Mouse (Mus musculus): ENCODE data around the gene Dpyd. TPM values are rescaled to one million over a fixed set of nuclear protein-coding genes. Genes with fewer than 3 reads are reported as not detected.

Dpyd gene
- polyA plus RNA-seq, 1 experiment from 2014 or later, result 15.5 TPM

DNA sequence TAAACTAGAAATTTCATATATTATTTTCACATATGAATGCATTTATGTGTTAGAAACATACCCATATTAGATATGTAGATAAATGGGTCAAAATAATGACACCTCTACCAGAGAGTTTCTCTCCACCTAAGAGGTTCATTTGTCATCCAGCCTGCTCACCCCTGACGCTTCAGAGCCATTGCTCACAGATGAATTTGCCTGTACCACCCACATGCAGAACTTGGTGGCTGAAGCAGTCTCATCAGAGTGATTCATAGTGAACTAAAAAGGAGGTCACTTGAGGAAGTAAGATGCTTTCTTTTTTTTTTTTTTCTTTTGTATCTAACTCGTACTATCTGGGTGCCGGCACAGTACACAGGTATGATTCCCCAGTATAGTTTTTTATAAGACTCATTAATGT, 188.3 kb downstream of the Dpyd start:
- Histone ChIP-seq H3K4me2 (no peak overlapping the region), H3K27me3 (no peaks in the 10 kb centered on the region), H3K27ac (no peak overlapping the region), H3K9me3 (no peaks in the 10 kb centered on the region), H3K4me3 (no peak overlapping the region), H3K9ac (no peak overlapping the region), H3K36me3 (no peaks in the 10 kb centered on the region), H3K4me1 (no peaks in the 10 kb centered on the region)
- 77% methylated on average over 3 of the region's 3 CpGs for WGBS
- ATAC-seq (ENCODE audit: insufficient number of reproducible peaks, insufficient read depth, low FRiP score, low TSS enrichment, low read depth), result no peak

DNA sequence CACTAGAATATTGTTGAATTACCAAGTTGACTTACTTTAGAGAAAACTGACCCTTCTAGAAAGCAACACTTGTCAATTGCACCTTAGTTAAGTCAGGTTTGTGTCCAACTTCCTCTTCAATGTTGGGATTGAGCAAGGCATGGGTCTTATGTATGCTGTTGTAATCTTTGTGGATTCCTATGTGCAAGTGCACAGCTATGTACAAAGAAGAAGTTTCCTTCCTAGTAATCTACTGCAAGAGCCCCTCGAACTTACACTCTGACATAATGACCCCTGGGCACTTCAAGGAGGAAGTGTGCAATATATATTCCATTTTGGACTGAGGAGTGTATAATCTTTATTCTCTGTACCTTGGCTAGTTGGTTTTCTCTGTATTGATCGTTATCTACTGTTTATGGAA, 191.7 kb downstream of the Dpyd start:
- H3K4me3 ChIP-seq, result no peak overlapping the region
- H3K36me3 ChIP-seq, result no peaks in the 10 kb centered on the region
- no peaks in the 10 kb centered on the region for H3K27me3 ChIP-seq
- no peak overlapping the region for H3K4me2 ChIP-seq
- whole genome bisulfite sequencing, result 82% methylated on average over 2 of the region's 2 CpGs
- no peaks in the 10 kb centered on the region for H3K4me1 ChIP-seq
- H3K27ac ChIP-seq, result no peak overlapping the region
- H3K9me3 ChIP-seq, result no peaks in the 10 kb centered on the region
- ATAC-seq (ENCODE audit: insufficient number of reproducible peaks, insufficient read depth, low FRiP score, low TSS enrichment, low read depth), result no peak
- no peak overlapping the region for H3K9ac ChIP-seq

DNA sequence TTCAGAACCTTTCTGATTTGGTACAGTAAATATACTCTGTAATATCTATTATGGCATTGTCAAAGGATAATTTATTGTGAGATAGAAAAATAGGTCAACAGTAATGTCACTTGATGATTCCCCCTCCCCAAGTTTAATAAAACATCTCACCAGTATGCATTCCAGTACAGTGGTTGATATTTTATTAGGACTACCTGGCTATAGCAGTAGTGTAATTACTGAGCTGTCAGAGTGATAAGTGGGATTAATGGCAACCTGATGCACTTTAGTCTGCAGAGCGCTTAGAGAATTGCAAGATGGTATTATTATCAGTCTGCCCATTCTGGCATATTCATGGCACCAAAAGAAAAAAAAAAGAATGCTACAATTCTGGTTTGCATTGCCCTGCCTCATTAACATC, 194.2 kb downstream of the Dpyd start:
- ATAC-seq (ENCODE audit: insufficient number of reproducible peaks, insufficient read depth, low FRiP score, low TSS enrichment, low read depth), result no peak
- H3K27me3 ChIP-seq, result no peaks in the 10 kb centered on the region
- no peak overlapping the region for H3K4me3 ChIP-seq
- H3K36me3 ChIP-seq, result no peaks in the 10 kb centered on the region
- WGBS, result 60% methylated on average over 1 of the region's 1 CpGs
- H3K27ac ChIP-seq, result no peak overlapping the region
- no peaks in the 10 kb centered on the region for H3K4me1 ChIP-seq
- H3K9ac ChIP-seq, result no peak overlapping the region
- no peak overlapping the region for H3K4me2 ChIP-seq
- H3K9me3 ChIP-seq, result no peaks in the 10 kb centered on the region

DNA sequence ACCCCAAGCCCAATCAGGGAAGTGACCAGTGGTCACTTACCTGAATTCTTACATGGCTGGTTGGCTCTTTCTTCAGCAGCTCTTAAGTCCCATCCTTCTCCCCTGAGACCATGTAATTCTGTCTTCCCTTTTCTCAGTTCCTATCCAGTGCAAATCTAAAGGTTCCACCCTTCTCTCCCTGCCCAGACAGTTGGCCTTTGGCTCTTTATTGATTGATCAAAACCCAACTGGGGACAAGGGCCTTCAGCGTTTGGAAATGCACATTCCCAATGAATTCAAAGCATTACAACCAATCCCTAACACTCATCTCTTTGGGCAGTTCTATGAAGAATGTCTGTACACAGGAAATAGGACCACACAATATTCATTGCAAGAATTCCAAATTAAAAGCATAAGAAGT, 251.0 kb downstream of the Dpyd start:
- Histone ChIP-seq H3K9me3 (no peaks in the 10 kb centered on the region), H3K36me3 (no peaks in the 10 kb centered on the region), H3K27ac (no peak overlapping the region), H3K27me3 (no peaks in the 10 kb centered on the region), H3K9ac (no peak overlapping the region), H3K4me3 (no peak overlapping the region), H3K4me2 (no peak overlapping the region), H3K4me1 (no peaks in the 10 kb centered on the region)
- ATAC-seq (ENCODE audit: insufficient number of reproducible peaks, insufficient read depth, low FRiP score, low TSS enrichment, low read depth), result no peak
- 66% methylated on average over 1 of the region's 1 CpGs for WGBS

DNA sequence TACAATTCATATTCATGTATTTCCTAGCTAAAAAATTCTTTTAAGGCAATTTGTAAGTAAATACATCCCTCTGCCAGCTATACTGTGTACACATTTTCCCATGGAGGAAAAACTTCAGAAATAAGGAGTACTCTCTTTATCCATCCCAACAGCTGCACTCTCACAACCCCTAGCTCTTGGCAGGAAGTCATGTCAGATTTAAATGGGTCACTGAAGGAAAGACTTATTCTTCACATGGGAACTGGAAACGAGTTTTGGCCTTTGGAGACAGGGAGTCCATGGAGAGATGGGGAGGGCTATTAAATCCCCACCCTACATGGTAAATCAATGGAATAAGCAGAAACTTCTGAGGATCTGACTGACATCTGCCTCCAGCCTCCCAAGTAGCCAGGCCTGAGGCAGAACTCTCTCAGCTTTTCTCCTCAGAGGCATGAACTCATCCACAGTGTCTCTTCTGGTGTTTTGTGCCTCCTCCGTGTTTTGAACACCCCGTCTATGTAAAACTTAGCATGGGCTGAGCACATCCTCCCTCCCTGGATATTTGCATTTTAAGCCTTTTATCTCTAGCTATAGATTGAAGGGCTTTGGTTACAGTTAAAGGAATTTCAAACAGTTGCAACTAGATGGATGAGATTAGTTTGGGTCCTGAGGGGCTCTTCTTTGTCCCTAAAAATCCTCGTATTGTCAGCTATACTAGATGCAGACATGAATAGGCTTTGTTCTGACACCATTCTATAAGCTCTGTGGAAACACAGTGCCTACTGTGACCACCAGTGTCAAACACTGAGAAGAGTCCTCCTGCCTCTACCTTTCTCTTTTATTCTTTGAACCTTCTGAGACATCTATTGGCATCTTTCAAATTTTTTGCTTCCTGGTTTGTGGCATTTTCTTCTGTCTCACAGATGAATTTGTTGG, 288.9 kb downstream of the Dpyd start:
- H3K9ac ChIP-seq, result no peak overlapping the region
- H3K27me3 ChIP-seq, result no peaks in the 10 kb centered on the region
- WGBS, result 18% methylated on average over 4 of the region's 4 CpGs
- peaks cover 4% of the 10 kb centered on the region; the same call in 1 of the 2 replicates for H3K4me1 ChIP-seq
- ATAC-seq (ENCODE audit: insufficient number of reproducible peaks, insufficient read depth, low FRiP score, low TSS enrichment, low read depth), result no peak
- no peak overlapping the region for H3K4me3 ChIP-seq
- no peaks in the 10 kb centered on the region for H3K36me3 ChIP-seq
- H3K27ac ChIP-seq, result no peak overlapping the region
- H3K4me2 ChIP-seq, result no peak overlapping the region
- H3K9me3 ChIP-seq, result no peaks in the 10 kb centered on the region

DNA sequence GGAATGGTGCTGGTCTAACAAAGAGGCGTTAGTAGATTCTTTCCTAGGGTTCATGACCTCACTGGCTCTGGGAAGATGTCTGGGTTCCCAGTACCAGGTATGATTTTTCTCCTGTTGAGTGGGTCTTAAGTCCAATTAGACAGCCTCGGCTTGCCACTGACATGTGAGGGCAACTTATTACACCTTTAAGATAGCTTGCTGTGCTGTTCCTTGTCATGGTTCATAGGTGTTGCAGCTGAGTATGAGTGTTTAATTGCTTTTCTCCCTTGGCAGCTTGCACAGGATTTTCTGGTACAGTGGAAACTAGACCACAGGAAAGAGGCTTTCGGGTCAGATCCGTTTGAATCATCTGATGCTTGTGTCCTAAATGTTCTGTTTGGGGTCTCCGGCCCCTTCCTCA, 290.8 kb downstream of the Dpyd start:
- H3K4me3 ChIP-seq, result no peak overlapping the region
- no peaks in the 10 kb centered on the region for H3K36me3 ChIP-seq
- no peak overlapping the region for H3K4me2 ChIP-seq
- H3K27me3 ChIP-seq, result no peaks in the 10 kb centered on the region
- H3K9ac ChIP-seq, result no peak overlapping the region
- peaks cover 4% of the 10 kb centered on the region; the same call in 1 of the 2 replicates for H3K4me1 ChIP-seq
- WGBS, result 80% methylated on average over 5 of the region's 5 CpGs
- ATAC-seq (ENCODE audit: insufficient number of reproducible peaks, insufficient read depth, low FRiP score, low TSS enrichment, low read depth), result no peak
- H3K9me3 ChIP-seq, result no peaks in the 10 kb centered on the region
- no peak overlapping the region for H3K27ac ChIP-seq

DNA sequence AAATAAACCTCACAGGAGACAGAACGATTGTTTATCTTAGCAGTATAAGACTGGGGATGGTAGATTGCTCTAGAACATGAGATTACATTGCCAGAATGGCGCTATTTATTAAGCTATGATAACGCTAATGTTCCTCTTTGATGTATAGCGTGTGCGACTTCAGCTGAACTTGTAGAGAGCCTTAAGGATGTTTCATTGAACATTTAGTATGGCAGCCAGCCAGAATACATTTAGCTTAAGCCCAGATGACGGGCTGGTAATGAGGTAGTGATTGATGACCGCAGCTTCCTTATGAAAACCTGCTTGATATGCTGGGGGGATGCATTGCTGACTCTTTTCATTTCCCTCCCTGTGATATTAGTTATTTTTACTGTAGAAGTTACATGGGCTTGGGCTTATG, 293.5 kb downstream of the Dpyd start:
- Histone ChIP-seq H3K4me3 (no peak overlapping the region), H3K27ac (no peak overlapping the region), H3K27me3 (no peaks in the 10 kb centered on the region), H3K9me3 (no peaks in the 10 kb centered on the region), H3K36me3 (no peaks in the 10 kb centered on the region), H3K4me2 (no peak overlapping the region), H3K4me1 (peaks cover 4% of the 10 kb centered on the region; the same call in 1 of the 2 replicates), H3K9ac (no peak overlapping the region)
- ATAC-seq (ENCODE audit: insufficient number of reproducible peaks, insufficient read depth, low FRiP score, low TSS enrichment, low read depth), result no peak
- WGBS, result 43% methylated on average over 7 of the region's 7 CpGs

DNA sequence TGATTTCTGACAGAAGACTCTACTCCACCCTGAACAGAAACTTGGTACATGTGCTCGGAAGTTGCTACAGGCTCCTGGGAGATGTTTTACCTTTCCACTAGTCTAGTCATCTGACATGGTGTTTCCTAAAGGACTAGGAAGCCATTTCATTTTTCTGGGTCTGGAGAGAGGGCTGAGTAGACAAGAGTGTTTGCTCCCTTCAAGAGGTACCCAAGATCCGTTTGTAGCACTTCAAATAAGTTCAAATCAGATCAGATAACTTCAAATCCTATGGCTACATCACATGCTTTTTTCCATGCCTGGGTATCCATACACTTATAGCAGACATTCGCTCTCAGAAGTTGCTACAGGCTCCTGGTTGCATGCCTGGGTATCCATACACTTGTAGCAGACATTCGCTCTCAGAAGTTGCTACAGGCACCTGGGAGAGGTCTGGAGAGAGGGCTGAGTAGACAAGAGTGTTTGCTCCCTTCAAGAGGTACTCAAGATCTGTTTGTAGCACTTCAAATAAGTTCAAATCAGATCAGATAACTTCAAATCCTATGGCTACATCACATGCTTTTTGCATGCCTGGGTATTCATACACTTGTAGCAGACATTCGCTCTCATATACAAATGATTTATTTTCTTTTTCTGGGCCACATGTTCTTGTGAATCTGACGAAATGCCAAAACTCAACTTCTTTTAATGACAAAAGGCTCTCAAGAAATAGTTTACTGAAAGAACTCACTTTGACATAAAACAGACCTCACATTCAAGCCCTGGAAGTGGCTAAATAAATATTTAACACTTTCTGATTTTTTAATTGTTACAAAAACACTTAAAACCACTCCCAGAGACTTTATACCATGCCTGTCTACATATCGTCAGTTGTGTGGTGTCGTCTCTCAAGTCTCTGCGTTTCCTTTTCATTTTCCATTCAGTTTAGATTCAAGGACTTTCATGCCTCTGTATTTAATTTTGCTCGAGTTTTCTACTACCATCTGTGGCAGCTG, 307.5 kb downstream of the Dpyd start:
- H3K27ac ChIP-seq, result no peak overlapping the region
- no peaks in the 10 kb centered on the region for H3K4me1 ChIP-seq
- no peak overlapping the region for H3K4me2 ChIP-seq
- no peaks in the 10 kb centered on the region for H3K36me3 ChIP-seq
- no peaks in the 10 kb centered on the region for H3K27me3 ChIP-seq
- no peak overlapping the region for H3K9ac ChIP-seq
- no peak overlapping the region for H3K4me3 ChIP-seq
- 61% methylated on average over 10 of the region's 10 CpGs for WGBS
- H3K9me3 ChIP-seq, result no peaks in the 10 kb centered on the region
- no peak for ATAC-seq (ENCODE audit: insufficient number of reproducible peaks, insufficient read depth, low FRiP score, low TSS enrichment, low read depth)

DNA sequence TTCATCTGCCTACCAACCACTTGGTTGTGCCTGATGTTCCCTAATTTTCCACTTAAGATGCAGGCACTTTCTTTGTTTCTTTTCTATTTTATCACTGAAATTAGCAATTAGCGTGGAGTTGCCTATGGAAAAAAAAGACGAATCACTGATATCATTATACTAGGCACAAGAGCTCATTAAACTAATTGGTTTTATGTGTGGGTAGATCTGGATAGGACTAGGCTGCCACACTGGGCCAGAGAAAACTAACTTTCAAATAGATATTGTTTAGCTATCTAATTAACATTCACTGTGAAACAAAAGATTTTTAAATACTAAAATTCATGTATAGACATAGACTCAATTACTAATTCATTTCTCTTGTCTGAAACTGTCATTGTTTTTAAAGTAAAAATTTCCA, 313.9 kb downstream of the Dpyd start:
- Histone ChIP-seq H3K4me2 (no peak overlapping the region), H3K9me3 (no peaks in the 10 kb centered on the region), H3K36me3 (no peaks in the 10 kb centered on the region), H3K4me3 (no peak overlapping the region), H3K4me1 (no peaks in the 10 kb centered on the region), H3K27me3 (no peaks in the 10 kb centered on the region), H3K27ac (no peak overlapping the region), H3K9ac (no peak overlapping the region)
- WGBS, result 72% methylated on average over 2 of the region's 2 CpGs
- no peak for ATAC-seq (ENCODE audit: insufficient number of reproducible peaks, insufficient read depth, low FRiP score, low TSS enrichment, low read depth)

DNA sequence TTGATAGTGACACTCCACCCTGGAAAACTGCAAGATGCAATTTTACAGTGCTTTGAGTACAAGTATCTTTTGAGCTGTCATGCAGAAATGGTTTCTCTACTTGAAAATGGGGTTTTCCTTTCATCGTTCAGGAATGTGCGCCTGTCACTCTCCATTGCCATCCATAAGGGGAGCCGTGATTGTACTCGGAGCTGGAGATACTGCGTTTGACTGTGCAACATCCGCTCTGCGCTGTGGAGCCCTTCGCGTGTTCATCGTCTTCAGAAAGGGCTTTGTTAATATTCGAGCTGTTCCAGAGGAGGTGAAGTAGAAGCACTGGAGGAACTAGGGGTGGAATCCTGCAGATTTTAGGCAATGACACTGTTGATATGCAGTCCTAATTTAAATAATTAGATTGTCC, 337.1 kb downstream of the Dpyd start:
- no peak overlapping the region for H3K9ac ChIP-seq
- H3K36me3 ChIP-seq, result no peaks in the 10 kb centered on the region
- 82% methylated on average over 11 of the region's 11 CpGs for WGBS
- H3K27ac ChIP-seq, result no peak overlapping the region
- no peaks in the 10 kb centered on the region for H3K9me3 ChIP-seq
- no peak overlapping the region for H3K4me3 ChIP-seq
- H3K4me1 ChIP-seq, result no peaks in the 10 kb centered on the region
- H3K27me3 ChIP-seq, result no peaks in the 10 kb centered on the region
- no peak for ATAC-seq (ENCODE audit: insufficient number of reproducible peaks, insufficient read depth, low FRiP score, low TSS enrichment, low read depth)
- no peak overlapping the region for H3K4me2 ChIP-seq

DNA sequence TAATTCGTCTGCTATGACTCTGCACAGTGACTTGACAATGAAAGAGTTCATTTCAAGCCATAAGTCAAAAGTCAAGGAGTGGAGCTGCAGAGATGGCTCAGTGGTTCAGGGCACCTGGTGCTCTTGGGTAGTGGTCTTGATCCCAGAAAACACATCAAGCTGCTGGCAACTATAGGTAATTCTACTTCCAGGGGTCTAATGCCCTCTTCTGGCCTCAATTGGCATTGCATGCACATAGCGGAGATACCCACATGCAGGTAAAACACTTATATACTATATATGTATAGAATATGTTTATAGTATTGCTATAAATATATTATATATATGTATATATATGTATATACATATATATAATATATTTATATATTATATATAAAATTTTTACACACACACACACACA, 429.4 kb downstream of the Dpyd start:
- no peaks in the 10 kb centered on the region for H3K9me3 ChIP-seq
- no peaks in the 10 kb centered on the region for H3K36me3 ChIP-seq
- no peaks in the 10 kb centered on the region for H3K27me3 ChIP-seq
- no peak overlapping the region for H3K27ac ChIP-seq
- no peak for ATAC-seq (ENCODE audit: insufficient number of reproducible peaks, insufficient read depth, low FRiP score, low TSS enrichment, low read depth)
- no peak overlapping the region for H3K4me2 ChIP-seq
- no peaks in the 10 kb centered on the region for H3K4me1 ChIP-seq
- H3K4me3 ChIP-seq, result no peak overlapping the region
- no peak overlapping the region for H3K9ac ChIP-seq
- 90% methylated on average over 2 of the region's 2 CpGs for WGBS

Data from embryonic facial prominence, embryonic 13.5 days (tissue).